Mouse (Mus musculus) urinary bladder, postnatal 4 days (tissue): ENCODE measurements at regions not wholly inside any gene's neighbourhood (a gene's known extent, or its start where the extent isn't known, plus 50 kb on each side); places are given as distances from the start of the nearest gene placed in this dataset.

Experiments used
- DNase-seq, 2 experiments: peaks; one replicate each; pipeline ENCODE4 v3.0.0; 2021 to 2022; ENCODE audit warnings: low spot score in 2 of 2

- no peak for DNase-seq
These were observed 65.9 kb upstream of the Peli2 start for GRCm38 (mm10) chr14:48054719-48055118.

DNA sequence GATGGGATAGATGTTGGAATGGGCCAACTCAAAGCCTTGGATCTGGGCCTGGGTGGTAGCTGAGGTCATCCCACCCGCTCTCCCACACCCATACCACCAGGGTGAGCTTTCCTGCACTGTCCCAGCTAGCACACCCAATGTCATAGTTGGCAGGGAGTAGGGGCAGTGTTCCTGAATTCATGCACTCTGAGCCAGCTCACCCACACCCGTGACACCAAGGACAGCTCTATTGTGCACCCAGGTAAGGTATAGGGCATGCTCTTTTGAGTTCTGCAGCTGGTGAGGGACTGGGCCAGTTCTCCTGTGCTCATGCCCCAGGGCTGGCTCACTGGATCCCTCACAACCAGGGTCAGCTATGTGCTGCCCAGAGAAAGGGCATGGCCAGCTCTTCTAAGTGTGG is 64.8 kb upstream of the Peli2 start:
- no peak for DNase-seq

DNA sequence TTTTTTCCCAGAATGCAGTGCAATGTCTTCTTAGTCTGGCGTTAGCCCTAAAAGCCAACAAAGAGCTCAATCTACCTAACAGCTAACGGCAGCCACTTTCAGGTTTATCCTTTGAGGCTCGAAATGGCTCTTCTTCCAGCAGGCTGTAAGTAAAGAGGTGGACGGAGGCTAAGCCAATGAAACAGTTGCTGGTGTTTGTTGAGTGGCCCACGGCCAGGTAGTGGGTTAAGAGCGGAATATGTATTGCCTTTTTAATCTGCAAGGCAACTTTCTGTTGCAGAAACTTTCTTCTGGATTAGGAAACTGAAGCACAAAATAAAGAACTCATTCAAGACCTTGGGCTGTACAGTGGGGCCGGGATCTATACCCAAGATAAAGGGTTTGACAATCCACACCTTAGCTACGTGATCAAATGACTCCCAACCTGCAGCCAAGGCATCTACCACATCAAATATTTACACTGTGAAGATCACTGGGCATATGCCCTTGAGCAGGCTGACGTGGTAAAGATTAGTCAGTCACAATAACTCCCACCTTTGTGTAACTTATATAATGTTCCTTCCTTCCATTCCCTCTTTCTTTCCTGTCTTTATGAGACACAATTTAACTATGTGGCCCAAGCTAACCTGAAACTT is 62.3 kb upstream of the Peli2 start:
- DNase-seq: no peak

DNA sequence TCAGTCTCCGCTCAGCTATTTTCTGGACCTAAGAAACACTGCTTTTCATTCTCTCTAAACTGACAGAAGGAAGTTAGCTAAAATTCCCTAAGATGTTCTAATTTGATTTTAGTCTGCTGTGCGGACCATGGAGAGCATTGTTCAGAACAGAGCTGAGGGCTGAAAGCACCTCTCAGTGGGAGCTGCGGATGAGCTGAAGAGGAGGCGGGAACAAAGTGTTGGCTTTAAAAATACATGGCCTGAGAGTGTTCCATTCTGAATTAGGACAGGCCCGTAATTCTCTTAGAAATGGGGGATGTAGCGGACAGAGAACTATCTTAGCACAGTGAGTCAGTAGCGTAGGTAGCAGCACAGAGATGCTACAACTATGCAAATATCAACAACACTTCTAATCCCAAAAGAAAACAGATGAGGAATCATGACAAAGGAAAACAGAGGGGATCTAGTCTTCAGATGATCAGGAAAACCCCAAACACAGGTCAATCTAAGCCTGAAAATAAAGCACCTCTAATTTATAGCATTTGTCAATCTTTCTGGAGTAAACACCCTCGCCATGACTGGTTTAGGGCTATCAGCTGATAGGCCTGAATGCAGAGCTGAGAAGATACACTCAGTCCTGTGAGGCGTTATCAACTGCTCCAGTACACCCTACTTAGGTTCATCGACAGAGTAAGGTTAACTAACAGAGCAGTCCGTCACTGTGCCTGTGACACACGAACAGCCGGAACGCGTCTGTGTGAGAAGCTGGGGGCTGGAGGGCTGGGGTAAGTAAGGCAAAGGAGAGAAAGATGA is 60.8 kb upstream of the Peli2 start:
- no peak for DNase-seq

- DNase-seq: no peak
These were observed 52.0 kb upstream of the Peli2 start for GRCm38 (mm10) chr14:48068641-48069040.
